Mouse (Mus musculus) midbrain, postnatal 0 days (tissue): ENCODE data around the gene Bckdk. TPM values are rescaled to one million over a fixed set of nuclear protein-coding genes. Genes with fewer than 3 reads are reported as not detected.
"Not testable (repeated sequence)": the region's sequence is repeated elsewhere in the genome, so short reads cannot be mapped to it uniquely, and the experiment has no call there.

Source experiments
- ATAC-seq: fragments of 200-750 bp; cut with Nextera tagmentation; 2 replicates; pipeline ENCODE4 v1.8.0; 2017; ENCODE audit warnings: moderate number of reproducible peaks, mild to moderate bottlenecking, moderate TSS enrichment, moderate library complexity; ENCODE audit not compliant: low FRiP score
- DNase-seq: peaks from one replicate; pipeline ENCODE4 v3.0.0-alpha.2; 2015; ENCODE audit warnings: low spot score
- H3K27ac ChIP-seq: fragments of 300-500 bp; sonication (generic); 2 replicates; pipeline ENCODE4 v1.5.1; 2014; ENCODE audit warnings: low read depth, mild to moderate bottlenecking, low read length, mixed read lengths
- H3K27me3 ChIP-seq: fragments of 300-500 bp; sonication (generic); 2 replicates; pipeline ENCODE4 v1.6.1; 2014; ENCODE audit warnings: low read length, control low read depth, mixed read lengths; ENCODE audit not compliant: insufficient read depth
- H3K36me3 ChIP-seq: fragments of 300-500 bp; sonication (generic); 2 replicates; pipeline ENCODE4 v1.6.1; 2014; ENCODE audit warnings: low read length, control low read depth, mixed read lengths; ENCODE audit not compliant: insufficient read depth
- H3K4me1 ChIP-seq: fragments of 300-500 bp; sonication (generic); 2 replicates; pipeline ENCODE4 v1.6.1; 2014; ENCODE audit warnings: mild to moderate bottlenecking, control low read depth, antibody characterized with exemption, low read length, mixed read lengths; ENCODE audit not compliant: insufficient read depth
- H3K4me2 ChIP-seq: fragments of 300-500 bp; sonication (generic); 2 replicates; pipeline ENCODE4 v1.6.1; 2014; ENCODE audit warnings: low read depth, mild to moderate bottlenecking, low read length, mixed read lengths; ENCODE audit not compliant: poor library complexity, severe bottlenecking
- H3K4me3 ChIP-seq: fragments of 300-500 bp; sonication (generic); 2 replicates; pipeline ENCODE4 v1.5.1; 2014; ENCODE audit warnings: low read depth, mild to moderate bottlenecking, low read length, moderate library complexity
- H3K9ac ChIP-seq: fragments of 300-500 bp; sonication (generic); replicated peaks from 2 replicates; pipeline ENCODE4 v1.6.1; 2014; ENCODE audit warnings: mild to moderate bottlenecking, low read length, moderate library complexity, mixed read lengths; ENCODE audit not compliant: poor library complexity, severe bottlenecking
- H3K9me3 ChIP-seq: fragments of 300-500 bp; sonication (generic); 2 replicates; pipeline ENCODE4 v1.6.1; 2016; ENCODE audit warnings: low read length, control low read depth
- CTCF ChIP-seq: IDR thresholded peaks from 2 replicates; pipeline ENCODE4 v1.5.1; 2016; ENCODE audit warnings: antibody characterized with exemption, mild to moderate bottlenecking
- WGBS: fragments of 180-500 bp; shearing (Covaris S2); extraction: QIAGEN DNeasy Blood & Tissue Kit; methylation state at CpG from one replicate; pipeline ENCODE4 v1.1.7; 2014; 5-methylcytosine and 5-hydroxymethylcytosine counted together
- polyA plus RNA-seq: library from polyadenylated mRNA; unstranded; fragments of >200 nt; fragmentation: Nextera tagmentation; extraction: Ambion mirVana; gene quantifications from 2 replicates; pipeline ENCODE4 v1.2.1, GENCODE M21; 2015
- total RNA-seq: library from RNA; depleted of rRNA; stranded (reverse); fragments of >200 nt; gene quantifications from 2 replicates; pipeline ENCODE4 v1.2.3, GENCODE M21; 2014

Gene Bckdk
- total and polyA plus RNA-seq, 2 experiments from 2014 or later, result 52.7 to 77.7 TPM

DNA sequence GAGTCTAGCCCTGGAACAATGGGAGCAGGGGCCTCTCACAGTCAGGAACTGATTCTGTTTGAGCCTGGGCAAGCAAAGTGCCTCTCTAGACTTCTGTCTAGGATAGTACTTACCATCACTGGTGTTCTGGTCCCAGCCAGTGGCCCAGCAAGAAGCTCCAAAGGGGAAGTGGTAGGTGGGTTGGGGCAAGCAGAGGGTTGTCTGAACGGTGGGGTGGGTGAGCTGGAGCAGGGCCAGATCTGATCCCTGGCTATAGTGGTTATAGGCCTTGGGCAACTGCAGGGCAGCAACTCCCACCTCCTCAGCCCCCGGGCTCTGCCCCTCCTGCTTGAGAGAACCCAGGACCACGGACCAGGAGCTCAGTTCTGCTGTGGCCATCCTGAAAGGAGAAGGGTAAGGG lies 15.1 kb upstream of the Bckdk start:
- H3K36me3 ChIP-seq, result peaks cover 79% of the 10 kb centered on the region
- no peaks in the 10 kb centered on the region for H3K4me1 ChIP-seq
- H3K27me3 ChIP-seq, result no peaks in the 10 kb centered on the region
- TF ChIP-seq CTCF, result no peak
- H3K9ac ChIP-seq, result no peak overlapping the region
- H3K4me3 ChIP-seq, result no peak overlapping the region
- H3K27ac ChIP-seq, result no peak overlapping the region
- H3K9me3 ChIP-seq, result no peaks in the 10 kb centered on the region
- ATAC-seq (no peak), DNase-seq (no peak)
- 79% methylated on average over 3 of the region's 3 CpGs for WGBS
- H3K4me2 ChIP-seq, result no peak overlapping the region

DNA sequence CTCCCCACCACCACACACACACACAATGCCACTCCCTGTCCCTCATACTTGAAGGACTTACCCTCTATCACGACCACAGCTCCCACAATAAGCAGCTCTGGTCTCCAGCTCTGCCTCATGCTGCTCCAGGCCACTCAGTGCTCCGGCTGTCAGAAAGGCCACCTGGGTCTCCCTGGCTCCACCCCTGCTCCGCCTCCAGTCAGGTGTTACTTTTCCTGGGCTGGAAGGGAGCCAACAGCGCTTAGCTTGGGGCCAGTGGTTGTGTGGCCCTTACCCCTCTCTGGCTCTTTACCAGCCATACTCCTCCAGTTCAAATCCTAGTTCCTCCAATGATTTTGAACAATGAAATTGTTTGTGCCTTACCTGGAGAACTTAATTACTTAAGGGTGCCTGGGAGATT lies 13.1 kb upstream of the Bckdk start, which contains the start of gene Prss53:
Gene Prss53 (minus strand): TSS at position 173 of the 400 bp plus-strand sequence.
- no peak within 1 kb of the TSS for H3K4me3 ChIP-seq
- H3K27me3 ChIP-seq, result no peaks in the 10 kb centered on the region
- no peak within 1 kb of the TSS for H3K27ac ChIP-seq
- TF ChIP-seq CTCF, result no peak
- H3K36me3 ChIP-seq, result peaks cover 63% of the 10 kb centered on the region
- no peak within 1 kb of the TSS for H3K4me2 ChIP-seq
- ATAC-seq (no peak), DNase-seq (no peak)
- WGBS, result 26% methylated on average over 4 of the region's 4 CpGs
- no peak within 1 kb of the TSS for H3K9ac ChIP-seq
- H3K4me1 ChIP-seq, result no peaks in the 10 kb centered on the region
- no peaks in the 10 kb centered on the region for H3K9me3 ChIP-seq

DNA sequence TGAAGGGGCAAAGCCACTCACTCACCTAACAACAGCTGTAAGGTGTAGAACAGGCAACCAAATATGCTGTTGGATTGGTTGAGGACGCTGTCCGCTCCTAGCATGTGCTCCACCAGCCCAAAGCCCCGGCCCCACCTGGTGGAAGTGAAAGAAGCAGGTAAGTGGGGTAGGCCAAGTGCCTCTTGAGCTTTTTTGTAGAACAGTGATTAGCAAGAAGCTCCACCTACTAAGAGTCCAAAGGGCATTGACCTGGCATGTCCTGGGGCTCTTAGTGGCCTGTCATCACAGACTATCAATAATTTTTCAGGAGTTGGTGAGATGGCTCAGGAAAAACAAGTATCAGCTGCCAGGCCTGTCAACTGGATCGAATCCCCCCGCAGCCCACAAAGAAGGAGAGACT lies 9.4 kb upstream of the Bckdk start:
- ATAC-seq, result no peak
- Histone ChIP-seq H3K9ac (peak overlapping the region; percentile 69; the same call in 1 of the 2 replicates), H3K4me3 (peak overlapping the region; percentile 60), H3K4me2 (peak overlapping the region; percentile 74), H3K4me1 (no peaks in the 10 kb centered on the region), H3K36me3 (peaks cover 28% of the 10 kb centered on the region), H3K27me3 (no peaks in the 10 kb centered on the region), H3K9me3 (no peaks in the 10 kb centered on the region), H3K27ac (no peak overlapping the region)
- 89% methylated on average over 5 of the region's 5 CpGs for WGBS
- no peak for TF ChIP-seq CTCF
- no peak for DNase-seq

GRCm38 (mm10) chr7:127895442-127895841 lies 8.4 kb upstream of the Bckdk start, which contains the start of the genes Gm21974 and Vkorc1:
Gene Gm21974 (minus strand): TSS chr7:127895454.
Gene Vkorc1 (minus strand): TSS chr7:127895617.
- ATAC-seq (peak; percentile 96), DNase-seq (peak; percentile 98)
- Histone ChIP-seq H3K4me2 (peak within 1 kb of the TSS; percentile 74), H3K9ac (peak within 1 kb of the TSS; percentile 69), H3K4me3 (peak within 1 kb of the TSS; percentile 60), H3K4me1 (no peaks in the 10 kb centered on the region), H3K9me3 (no peaks in the 10 kb centered on the region), H3K27ac (peak within 1 kb of the TSS; percentile 71), H3K27me3 (no peaks in the 10 kb centered on the region), H3K36me3 (peaks cover 19% of the 10 kb centered on the region)
- TF ChIP-seq CTCF, result peak; percentile 63
- WGBS, result under 1% methylated on average over 26 of the region's 26 CpGs

GRCm38 (mm10) chr7:127895891-127896290 lies 8.0 kb upstream of the Bckdk start:
- not testable (repeated sequence) for ATAC-seq, H3K4me1 ChIP-seq, DNase-seq, H3K9me3 ChIP-seq, H3K9ac ChIP-seq, H3K27me3 ChIP-seq
- 72% methylated on average over 7 of the region's 7 CpGs for WGBS
- Histone ChIP-seq H3K4me2 (peak overlapping the region; percentile 74; the same call in 1 of the 2 replicates), H3K4me3 (peak overlapping the region; percentile 60; the same call in 1 of the 2 replicates), H3K27ac (0 out of 2 replicates have a peak overlapping the region, but pooled peaks have one; percentile 71), H3K36me3 (peaks cover 15% of the 10 kb centered on the region; the same call in 1 of the 2 replicates)

DNA sequence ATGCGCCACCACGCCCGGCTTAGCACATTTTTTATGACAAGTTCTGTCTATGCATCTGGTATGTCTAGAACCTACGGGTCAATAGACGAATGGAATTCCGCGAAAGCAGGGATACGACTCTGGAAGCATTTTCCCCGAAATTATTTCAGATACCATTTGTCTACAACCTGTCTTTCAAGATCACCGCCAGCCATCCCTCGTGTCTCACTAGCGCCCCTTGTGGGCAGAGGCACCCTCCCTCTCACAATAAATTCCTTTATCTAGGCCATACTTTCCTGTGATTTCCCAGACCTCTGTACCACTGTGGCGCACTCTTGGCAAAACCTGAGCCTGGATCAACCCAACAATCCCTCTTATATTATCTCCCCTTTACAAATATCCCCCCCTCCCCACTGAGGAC lies 7.5 kb upstream of the Bckdk start:
- H3K27ac ChIP-seq, result no peak overlapping the region
- no peak overlapping the region for H3K4me2 ChIP-seq
- no peaks in the 10 kb centered on the region for H3K4me1 ChIP-seq
- H3K9ac ChIP-seq, result no peak overlapping the region
- no peaks in the 10 kb centered on the region for H3K9me3 ChIP-seq
- H3K36me3 ChIP-seq, result peaks cover 15% of the 10 kb centered on the region; the same call in 1 of the 2 replicates
- no peaks in the 10 kb centered on the region for H3K27me3 ChIP-seq
- TF ChIP-seq CTCF, result peak; percentile 78
- no peak overlapping the region for H3K4me3 ChIP-seq
- DNase-seq, result peak; percentile 49
- 64% methylated on average over 13 of the region's 13 CpGs for WGBS
- no peak for ATAC-seq
